Mouse (Mus musculus): ENCODE measurements around the gene Trub2. TPM values are rescaled to one million over a fixed set of nuclear protein-coding genes. Genes with fewer than 3 reads are reported as not detected.

Trub2 gene
- polyA plus RNA-seq, 1 experiment from 2014 or later, result 27.1 TPM

- Histone ChIP-seq H3K4me2 (ENCODE audit: low read depth, low read length) (no peak overlapping the region), H3K36me3 (ENCODE audit: control insufficient read depth, insufficient read depth, low read length) (peaks cover 39% of the 10 kb centered on the region), H3K4me3 (ENCODE audit: low read depth, low read length) (no peak overlapping the region), H3K9me3 (ENCODE audit: control insufficient read depth, low read length) (no peaks in the 10 kb centered on the region), H3K27ac (ENCODE audit: low read depth, low read length) (no peak overlapping the region), H3K9ac (replicated peaks; ENCODE audit: low read depth, low read length) (no peak overlapping the region), H3K4me1 (ENCODE audit: control insufficient read depth, insufficient read depth, low read length) (no peaks in the 10 kb centered on the region), H3K27me3 (ENCODE audit: control insufficient read depth, insufficient read depth, low read length) (no peaks in the 10 kb centered on the region)
- 94% methylated on average over 3 of the region's 3 CpGs for WGBS
- no peak for ATAC-seq (ENCODE audit: low read depth)
Measured at GRCm38 (mm10) chr2:29723132-29723531, 65.2 kb downstream of the Trub2 start.

- H3K4me3 ChIP-seq (ENCODE audit: low read depth, low read length), result no peak overlapping the region
- H3K9ac ChIP-seq (replicated peaks; ENCODE audit: low read depth, low read length), result no peak overlapping the region
- 96% methylated on average over 5 of the region's 5 CpGs for WGBS
- no peaks in the 10 kb centered on the region for H3K9me3 ChIP-seq (ENCODE audit: control insufficient read depth, low read length)
- no peaks in the 10 kb centered on the region for H3K4me1 ChIP-seq (ENCODE audit: control insufficient read depth, insufficient read depth, low read length)
- H3K27ac ChIP-seq (ENCODE audit: low read depth, low read length), result no peak overlapping the region
- ATAC-seq (ENCODE audit: low read depth), result no peak
- H3K27me3 ChIP-seq (ENCODE audit: control insufficient read depth, insufficient read depth, low read length), result no peaks in the 10 kb centered on the region
- H3K4me2 ChIP-seq (ENCODE audit: low read depth, low read length), result no peak overlapping the region
- H3K36me3 ChIP-seq (ENCODE audit: control insufficient read depth, insufficient read depth, low read length), result peaks cover 12% of the 10 kb centered on the region
Measured at GRCm38 (mm10) chr2:29718581-29718980, 69.7 kb downstream of the Trub2 start.

- no peak for ATAC-seq (ENCODE audit: low read depth)
- Histone ChIP-seq H3K9ac (replicated peaks; ENCODE audit: low read depth, low read length) (no peak overlapping the region), H3K36me3 (ENCODE audit: control insufficient read depth, insufficient read depth, low read length) (peaks cover 12% of the 10 kb centered on the region), H3K4me3 (ENCODE audit: low read depth, low read length) (no peak overlapping the region), H3K4me2 (ENCODE audit: low read depth, low read length) (no peak overlapping the region), H3K9me3 (ENCODE audit: control insufficient read depth, low read length) (no peaks in the 10 kb centered on the region), H3K4me1 (ENCODE audit: control insufficient read depth, insufficient read depth, low read length) (no peaks in the 10 kb centered on the region), H3K27me3 (ENCODE audit: control insufficient read depth, insufficient read depth, low read length) (no peaks in the 10 kb centered on the region), H3K27ac (ENCODE audit: low read depth, low read length) (no peak overlapping the region)
- WGBS, result 23% methylated on average over 6 of the region's 6 CpGs
Measured at GRCm38 (mm10) chr2:29716691-29717090, 71.6 kb downstream of the Trub2 start.

DNA sequence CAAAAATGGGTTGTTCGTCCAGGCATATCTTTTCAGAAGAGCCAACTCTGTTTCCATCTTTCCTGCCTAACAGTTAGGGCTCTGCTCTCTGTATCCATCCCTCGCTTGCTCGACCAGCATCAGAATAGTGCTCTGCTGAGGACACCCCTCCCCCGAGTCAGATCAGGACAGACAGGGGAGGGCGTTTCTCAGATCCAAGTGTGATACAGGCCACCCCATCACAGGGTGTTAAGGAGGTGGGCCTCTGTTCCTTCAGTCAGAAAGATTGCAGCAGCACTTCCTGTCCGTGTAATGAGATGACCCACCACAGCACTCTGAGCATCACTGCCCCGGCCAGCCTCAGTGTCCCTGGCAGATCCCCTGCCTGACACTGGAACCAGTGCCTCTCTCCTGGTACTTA is 72.2 kb downstream of the Trub2 start:
- H3K9me3 ChIP-seq (ENCODE audit: control insufficient read depth, low read length), result no peaks in the 10 kb centered on the region
- no peak overlapping the region for H3K9ac ChIP-seq (replicated peaks; ENCODE audit: low read depth, low read length)
- H3K4me3 ChIP-seq (ENCODE audit: low read depth, low read length), result no peak overlapping the region
- peaks cover 12% of the 10 kb centered on the region for H3K36me3 ChIP-seq (ENCODE audit: control insufficient read depth, insufficient read depth, low read length)
- H3K4me1 ChIP-seq (ENCODE audit: control insufficient read depth, insufficient read depth, low read length), result no peaks in the 10 kb centered on the region
- WGBS, result 56% methylated on average over 7 of the region's 7 CpGs
- no peak overlapping the region for H3K4me2 ChIP-seq (ENCODE audit: low read depth, low read length)
- no peak for ATAC-seq (ENCODE audit: low read depth)
- H3K27me3 ChIP-seq (ENCODE audit: control insufficient read depth, insufficient read depth, low read length), result no peaks in the 10 kb centered on the region
- no peak overlapping the region for H3K27ac ChIP-seq (ENCODE audit: low read depth, low read length)

DNA sequence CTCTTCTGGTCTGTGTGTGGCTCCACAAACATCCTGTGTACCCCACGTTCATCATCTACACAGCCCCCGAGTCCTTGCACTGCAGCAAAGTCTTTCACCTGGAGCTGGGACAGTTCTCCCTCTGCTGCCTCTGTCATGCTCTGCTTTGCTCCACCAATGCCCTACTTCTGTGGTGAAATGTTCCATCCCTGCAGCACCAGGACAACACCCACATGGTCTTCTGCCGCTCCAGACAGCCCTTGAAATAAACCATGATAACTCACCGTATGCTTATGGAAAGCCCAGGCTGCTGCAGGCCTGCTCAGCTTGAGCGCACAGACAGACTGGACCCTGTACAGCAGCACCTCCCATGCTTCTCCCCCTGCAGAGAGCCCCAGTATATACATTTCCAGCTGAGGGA is 74.2 kb downstream of the Trub2 start:
- WGBS, result 93% methylated on average over 5 of the region's 5 CpGs
- no peak overlapping the region for H3K4me3 ChIP-seq (ENCODE audit: low read depth, low read length)
- ATAC-seq (ENCODE audit: low read depth), result no peak
- H3K9ac ChIP-seq (replicated peaks; ENCODE audit: low read depth, low read length), result no peak overlapping the region
- H3K4me2 ChIP-seq (ENCODE audit: low read depth, low read length), result no peak overlapping the region
- H3K27me3 ChIP-seq (ENCODE audit: control insufficient read depth, insufficient read depth, low read length), result no peaks in the 10 kb centered on the region
- H3K27ac ChIP-seq (ENCODE audit: low read depth, low read length), result no peak overlapping the region
- no peaks in the 10 kb centered on the region for H3K9me3 ChIP-seq (ENCODE audit: control insufficient read depth, low read length)
- H3K36me3 ChIP-seq (ENCODE audit: control insufficient read depth, insufficient read depth, low read length), result peaks cover 5% of the 10 kb centered on the region; the same call in 1 of the 2 replicates
- no peaks in the 10 kb centered on the region for H3K4me1 ChIP-seq (ENCODE audit: control insufficient read depth, insufficient read depth, low read length)

DNA sequence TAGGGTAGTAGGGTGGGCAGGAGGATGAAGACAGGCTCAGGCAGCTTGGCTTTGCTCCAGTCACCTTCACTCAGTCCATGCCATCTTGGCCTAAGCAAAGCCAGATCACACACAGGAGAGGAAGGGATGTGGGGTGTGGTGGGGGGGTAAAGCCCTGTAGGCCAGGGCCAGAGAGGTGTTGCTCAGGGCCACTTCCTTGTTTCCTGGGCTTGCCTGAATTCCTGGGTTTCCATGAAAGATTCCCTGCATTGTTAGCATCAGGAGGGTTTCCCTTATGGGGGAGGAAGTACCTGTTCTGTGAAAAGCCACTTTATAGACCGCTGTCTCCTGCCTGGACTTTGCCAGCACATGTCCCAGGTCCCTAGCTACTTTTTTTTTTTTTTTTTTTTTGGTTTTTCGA is 74.8 kb downstream of the Trub2 start:
- H3K36me3 ChIP-seq (ENCODE audit: control insufficient read depth, insufficient read depth, low read length), result peaks cover 5% of the 10 kb centered on the region; the same call in 1 of the 2 replicates
- no peak overlapping the region for H3K9ac ChIP-seq (replicated peaks; ENCODE audit: low read depth, low read length)
- no peak overlapping the region for H3K4me2 ChIP-seq (ENCODE audit: low read depth, low read length)
- H3K27ac ChIP-seq (ENCODE audit: low read depth, low read length), result no peak overlapping the region
- H3K4me3 ChIP-seq (ENCODE audit: low read depth, low read length), result no peak overlapping the region
- no peaks in the 10 kb centered on the region for H3K4me1 ChIP-seq (ENCODE audit: control insufficient read depth, insufficient read depth, low read length)
- no peak for ATAC-seq (ENCODE audit: low read depth)
- no peaks in the 10 kb centered on the region for H3K27me3 ChIP-seq (ENCODE audit: control insufficient read depth, insufficient read depth, low read length)
- H3K9me3 ChIP-seq (ENCODE audit: control insufficient read depth, low read length), result no peaks in the 10 kb centered on the region
- 100% methylated on average over 1 of the region's 2 CpGs for WGBS

GRCm38 (mm10) chr2:29711877-29712276 is 76.4 kb downstream of the Trub2 start:
- H3K9me3 ChIP-seq (ENCODE audit: control insufficient read depth, low read length), result no peaks in the 10 kb centered on the region
- 85% methylated on average over 5 of the region's 5 CpGs for WGBS
- no peak overlapping the region for H3K27ac ChIP-seq (ENCODE audit: low read depth, low read length)
- no peak overlapping the region for H3K4me3 ChIP-seq (ENCODE audit: low read depth, low read length)
- ATAC-seq (ENCODE audit: low read depth), result no peak
- H3K9ac ChIP-seq (replicated peaks; ENCODE audit: low read depth, low read length), result no peak overlapping the region
- no peaks in the 10 kb centered on the region for H3K4me1 ChIP-seq (ENCODE audit: control insufficient read depth, insufficient read depth, low read length)
- H3K4me2 ChIP-seq (ENCODE audit: low read depth, low read length), result no peak overlapping the region
- peaks cover 10% of the 10 kb centered on the region; the same call in 1 of the 2 replicates for H3K36me3 ChIP-seq (ENCODE audit: control insufficient read depth, insufficient read depth, low read length)
- H3K27me3 ChIP-seq (ENCODE audit: control insufficient read depth, insufficient read depth, low read length), result no peaks in the 10 kb centered on the region

Other genes starting within 250 kb of the Trub2 start
- gene Rapgef1, start 168.8 kb downstream of the Trub2 start, polyA plus RNA-seq (2014; fragmentation: Nextera tagmentation; extraction: Ambion mirVana), result 18.9 and 21.9 TPM in 2 replicates
- gene Gm13420, start 36.8 kb downstream of the Trub2 start, polyA plus RNA-seq (2014; fragmentation: Nextera tagmentation; extraction: Ambion mirVana), result 0.31 TPM in 1 of 2 replicates, not detected in the other
- not detected in 2 replicates for gene Gm13547, start 29.2 kb downstream of the Trub2 start, polyA plus RNA-seq (2014; fragmentation: Nextera tagmentation; extraction: Ambion mirVana)
- 39.5 and 53.4 TPM in 2 replicates for gene Coq4, start 1.0 kb downstream of the Trub2 start, polyA plus RNA-seq (2014; fragmentation: Nextera tagmentation; extraction: Ambion mirVana)
- gene Slc27a4, start 14.1 kb upstream of the Trub2 start, polyA plus RNA-seq (2014; fragmentation: Nextera tagmentation; extraction: Ambion mirVana), result 35.8 and 37.6 TPM in 2 replicates
- gene Urm1, start 31.6 kb upstream of the Trub2 start, polyA plus RNA-seq (2014; fragmentation: Nextera tagmentation; extraction: Ambion mirVana), result 21.8 and 24.6 TPM in 2 replicates
- 21.4 and 22.9 TPM in 2 replicates for gene Cercam, start 80.7 kb upstream of the Trub2 start, polyA plus RNA-seq (2014; fragmentation: Nextera tagmentation; extraction: Ambion mirVana)
- gene Odf2, start 100.7 kb upstream of the Trub2 start, polyA plus RNA-seq (2014; fragmentation: Nextera tagmentation; extraction: Ambion mirVana), result 68.2 and 68.6 TPM in 2 replicates
- 66.2 and 67.4 TPM in 2 replicates for gene Gle1, start 146.9 kb upstream of the Trub2 start, polyA plus RNA-seq (2014; fragmentation: Nextera tagmentation; extraction: Ambion mirVana)
- 381 and 422 TPM in 2 replicates for gene Sptan1, start 177.1 kb upstream of the Trub2 start, polyA plus RNA-seq (2014; fragmentation: Nextera tagmentation; extraction: Ambion mirVana)

Measured in neural tube, embryonic 14.5 days (tissue).